Mouse (Mus musculus) inflammation-experienced regulatory T-cells (primary cell): Measurements from ENCODE around the gene D8Ertd738e. TPM values are rescaled to one million over a fixed set of nuclear protein-coding genes. Genes with fewer than 3 reads are reported as not detected.

Experiments
- polyA plus RNA-seq, 2 experiments: library from polyadenylated mRNA; unstranded; fragments of 100-300 nt; shearing (Covaris generic); gene quantifications; one replicate each; pipeline ENCODE4 v1.2.1; 2017

The D8Ertd738e gene
- 100 to 1,000 TPM; 221 to 259 TPM for polyA plus RNA-seq

GRCm38 (mm10) chr8:84249257-84250170 lies at the start of gene D8Ertd738e:
D8Ertd738e (minus strand) TSS chr8:84249719.

DNA sequence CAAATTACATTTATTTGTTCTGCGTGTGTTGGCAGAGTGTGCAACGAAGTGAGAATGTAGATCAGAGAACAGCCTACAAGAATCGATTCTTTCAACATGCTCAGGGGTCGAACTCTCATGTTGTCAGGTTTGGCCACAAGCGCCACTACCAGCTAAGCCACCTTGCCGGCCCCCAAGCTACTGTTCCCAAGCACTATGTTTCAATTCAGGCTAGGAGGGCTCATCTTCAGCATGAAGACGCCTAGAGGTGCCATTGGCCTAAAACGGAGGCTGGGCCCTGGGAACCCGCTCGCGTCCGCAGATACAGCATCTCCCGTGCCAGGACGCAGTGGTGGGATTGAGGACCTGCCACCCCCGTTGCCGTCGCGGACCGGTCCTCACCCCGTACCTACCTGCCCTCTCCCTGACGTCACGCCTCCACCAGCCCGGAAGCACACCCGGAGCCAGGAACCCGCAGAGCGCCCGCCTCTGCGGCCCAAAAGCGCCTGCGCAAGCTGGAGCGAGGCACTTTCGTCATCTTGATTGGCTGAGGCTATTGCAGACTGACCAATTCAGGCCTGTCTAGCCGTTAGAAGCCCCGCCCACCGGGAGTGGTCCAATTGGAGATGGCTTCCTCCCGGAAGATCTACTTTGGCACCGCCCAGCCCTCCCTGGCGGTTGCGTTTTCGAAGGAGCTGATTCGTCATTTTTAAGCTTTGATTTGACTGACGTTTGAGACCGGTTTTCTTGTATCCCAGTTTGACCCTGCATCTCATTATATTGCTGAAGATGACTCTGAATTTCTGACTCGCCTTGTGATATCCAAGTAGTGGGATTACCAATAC lies 20.6 kb upstream of the D8Ertd738e start, which contains the start of gene Ccdc130:
TSS of gene Ccdc130 (minus strand) at position 431 of the 824 bp plus-strand sequence.

DNA sequence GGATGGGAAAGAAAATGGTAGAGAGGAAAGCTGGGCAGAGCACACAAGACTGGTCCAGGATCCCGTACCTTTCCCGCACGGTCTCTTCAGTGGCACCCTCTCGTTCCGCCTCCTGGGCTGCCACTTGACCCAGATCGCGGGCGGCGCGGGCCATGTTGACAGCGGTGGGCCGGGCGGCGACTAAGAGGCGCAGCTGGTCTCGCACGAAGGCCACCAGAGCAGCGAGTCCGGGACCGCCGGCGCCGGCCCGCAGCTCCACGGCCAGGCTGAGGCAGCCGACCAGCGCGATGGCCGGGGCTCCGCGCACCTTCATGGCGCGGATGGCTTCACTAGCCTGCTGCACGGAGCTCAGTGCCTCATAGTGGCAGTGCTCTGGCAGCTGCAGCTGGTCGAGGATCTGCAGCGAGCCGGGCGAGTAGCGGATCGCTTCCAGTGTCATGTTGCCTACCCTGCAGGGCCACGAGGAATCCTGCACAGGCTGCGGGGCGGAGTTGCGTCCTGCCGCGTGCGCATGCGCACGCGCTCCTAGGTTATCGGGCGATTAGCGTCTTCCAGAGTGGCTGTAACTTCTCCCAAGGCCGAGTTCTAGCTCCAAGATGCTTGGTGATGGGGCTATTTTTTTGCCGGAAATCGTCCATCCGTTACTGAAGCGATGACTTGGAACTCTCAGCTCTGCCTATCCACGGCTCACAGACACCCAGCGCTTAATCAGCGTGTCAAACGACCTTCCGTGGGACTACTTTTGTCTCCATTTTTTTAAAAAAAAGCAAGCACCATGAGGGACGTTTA lies 7.5 kb upstream of the D8Ertd738e start, which contains the start of gene Mri1:
TSS of gene Mri1 (minus strand) at position 505 of the 789 bp plus-strand sequence.

DNA sequence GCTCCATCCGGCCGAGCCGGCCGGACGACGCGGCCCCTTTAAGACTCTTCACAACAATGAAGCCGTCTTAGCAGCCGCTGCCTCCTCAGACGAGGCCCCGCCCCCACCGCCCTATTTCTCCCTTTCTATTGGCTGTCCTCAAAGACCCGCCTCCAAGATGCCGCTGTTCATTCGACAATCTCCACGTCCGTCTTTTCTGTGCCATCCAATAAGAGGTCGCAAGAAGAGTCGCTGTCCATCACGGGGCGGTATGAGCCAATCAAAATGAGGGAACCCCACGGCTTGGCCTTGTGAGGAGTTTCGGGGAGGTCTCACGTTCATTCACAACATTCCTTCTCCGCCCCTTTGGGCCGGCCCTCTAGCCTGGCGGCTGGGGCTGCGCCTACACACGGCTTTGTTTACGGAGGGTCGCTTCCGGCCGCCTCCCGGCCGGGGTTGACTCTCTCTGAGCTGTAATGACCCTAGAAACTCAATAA lies 12.5 kb downstream of the D8Ertd738e start, which contains the start of gene Zswim4:
TSS of gene Zswim4 (minus strand) at position 58 of the 476 bp plus-strand sequence.

Other genes with a start within 250 kb of the D8Ertd738e start
- 1 to 10 TPM in 1 of 2 experiments, under 1 TPM in 1; 0.27 to 1.9 TPM for gene 1700067K01Rik, start 248.2 kb downstream of the D8Ertd738e start, polyA plus RNA-seq
- gene 2210011C24Rik, start 237.5 kb downstream of the D8Ertd738e start, polyA plus RNA-seq: 1 to 10 TPM; 2.9 to 7.6 TPM
- 10 to 100 TPM; 11.3 to 13.7 TPM for gene Palm3, start 228.2 kb downstream of the D8Ertd738e start, polyA plus RNA-seq
- 100 to 1,000 TPM; 365 to 373 TPM for gene Il27ra, start 207.1 kb downstream of the D8Ertd738e start, polyA plus RNA-seq
- 100 to 1,000 TPM in 1 of 2 experiments, 10 to 100 TPM in 1; 65.5 to 209 TPM for gene Rln3, start 204.7 kb downstream of the D8Ertd738e start, polyA plus RNA-seq
- gene Gm10643, start 184.6 kb downstream of the D8Ertd738e start, polyA plus RNA-seq: 1 to 10 TPM; 2.0 to 3.5 TPM
- gene Rfx1, start 182.9 kb downstream of the D8Ertd738e start, polyA plus RNA-seq: 10 to 100 TPM; 23.1 to 37.3 TPM
- gene Dcaf15, start 145.0 kb downstream of the D8Ertd738e start, polyA plus RNA-seq: 10 to 100 TPM; 28.6 to 31.3 TPM
- 10 to 100 TPM; 21.0 to 24.1 TPM for gene Podnl1, start 123.7 kb downstream of the D8Ertd738e start, polyA plus RNA-seq
- 10 to 100 TPM; 42.3 to 51.2 TPM for gene Cc2d1a, start 101.8 kb downstream of the D8Ertd738e start, polyA plus RNA-seq
- 1 to 10 TPM; 1.5 to 1.8 TPM for gene 4930432K21Rik, start 101.7 kb downstream of the D8Ertd738e start, polyA plus RNA-seq
- gene Nanos3, start 64.5 kb downstream of the D8Ertd738e start, polyA plus RNA-seq: 1 to 10 TPM in 1 of 2 experiments, under 1 TPM in 1; 0.90 to 3.7 TPM
- gene Zswim4, start 12.7 kb downstream of the D8Ertd738e start, polyA plus RNA-seq: 10 to 100 TPM; 14.8 to 16.2 TPM
- 100 to 1,000 TPM in 1 of 2 experiments, 10 to 100 TPM in 1; 98.0 to 107 TPM for gene Mri1, start 7.6 kb upstream of the D8Ertd738e start, polyA plus RNA-seq
- gene Ccdc130, start 20.7 kb upstream of the D8Ertd738e start, polyA plus RNA-seq: 10 to 100 TPM; 39.1 to 48.4 TPM
- 10 to 100 TPM; 10.1 to 12.7 TPM for gene Cacna1a, start 138.7 kb upstream of the D8Ertd738e start, polyA plus RNA-seq